Mouse (Mus musculus) kidney, embryonic 14.5 days (tissue): ENCODE measurements around the gene Tdgf1. TPM values are rescaled to one million over a fixed set of nuclear protein-coding genes. Genes with fewer than 3 reads are reported as not detected.

Experiments used
- ATAC-seq: fragments of 200-750 bp; cut with Nextera tagmentation; 2 replicates; pipeline ENCODE4 v1.8.0; 2017; ENCODE audit warnings: moderate number of reproducible peaks, mild to moderate bottlenecking, moderate TSS enrichment, moderate library complexity; ENCODE audit not compliant: low FRiP score, low TSS enrichment
- H3K27ac ChIP-seq: fragments of 300-500 bp; sonication (generic); 2 replicates; pipeline ENCODE4 v1.5.1; 2014; ENCODE audit warnings: low read depth, mild to moderate bottlenecking, low read length, moderate library complexity, mixed read lengths
- H3K27me3 ChIP-seq: fragments of 300-500 bp; sonication (generic); 2 replicates; pipeline ENCODE4 v1.6.1; 2014; ENCODE audit warnings: mild to moderate bottlenecking, low read length; ENCODE audit not compliant: control insufficient read depth, insufficient read depth
- H3K36me3 ChIP-seq: fragments of 300-500 bp; sonication (generic); 2 replicates; pipeline ENCODE4 v1.6.1; 2014; ENCODE audit warnings: low read length, mixed read lengths; ENCODE audit not compliant: control insufficient read depth, insufficient read depth
- H3K4me1 ChIP-seq: fragments of 300-500 bp; sonication (generic); 2 replicates; pipeline ENCODE4 v1.6.1; 2014; ENCODE audit warnings: low read length, mixed read lengths; ENCODE audit not compliant: control insufficient read depth, insufficient read depth
- H3K4me2 ChIP-seq: fragments of 300-500 bp; sonication (generic); replicated peaks from 2 replicates; pipeline ENCODE4 v1.6.1; 2014; ENCODE audit warnings: low read depth, mild to moderate bottlenecking, low read length
- H3K4me3 ChIP-seq: fragments of 300-500 bp; sonication (generic); 2 replicates; pipeline ENCODE4 v1.5.1; 2014; ENCODE audit warnings: mild to moderate bottlenecking, low read length
- H3K9ac ChIP-seq: fragments of 300-500 bp; sonication (generic); 2 replicates; pipeline ENCODE4 v1.6.1; 2014; ENCODE audit warnings: low read depth, mild to moderate bottlenecking, low read length, moderate library complexity
- H3K9me3 ChIP-seq: fragments of 300-500 bp; sonication (generic); 2 replicates; pipeline ENCODE4 v1.6.1; 2016; ENCODE audit warnings: low read length; ENCODE audit not compliant: control insufficient read depth
- WGBS: fragments of 180-500 bp; shearing (Covaris S2); extraction: QIAGEN DNeasy Blood & Tissue Kit; methylation state at CpG from one replicate; pipeline ENCODE4 v1.1.7; 2014; 5-methylcytosine and 5-hydroxymethylcytosine counted together
- polyA plus RNA-seq: library from polyadenylated mRNA; unstranded; fragments of >200 nt; fragmentation: Nextera tagmentation; extraction: Ambion mirVana; gene quantifications from 2 replicates; pipeline ENCODE4 v1.2.1, GENCODE M21; 2014

Tdgf1 gene
- polyA plus RNA-seq, 1 experiment from 2014 or later, result not detected

DNA sequence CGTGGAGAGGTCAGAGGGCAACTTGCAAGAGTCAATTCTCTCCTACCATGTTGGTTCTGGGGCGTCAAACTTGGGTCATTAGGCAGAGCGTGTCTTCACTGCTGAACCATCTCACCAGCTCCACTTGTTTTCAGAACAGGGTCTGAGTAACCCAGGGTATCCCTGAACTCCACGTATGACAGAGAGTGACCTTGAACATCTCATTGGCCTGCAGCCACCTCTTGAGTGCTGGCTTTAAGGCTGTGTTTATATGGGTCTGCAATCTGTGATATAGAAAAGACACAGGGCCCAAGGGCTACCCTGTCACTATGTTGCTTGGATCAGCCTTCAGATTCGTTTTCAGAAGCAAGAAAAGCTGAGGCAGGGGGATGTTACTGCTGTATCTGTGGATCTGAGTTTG, 13.7 kb upstream of the Tdgf1 start:
- no peak for ATAC-seq
- H3K27ac ChIP-seq, result no peak overlapping the region
- 81% methylated on average over 5 of the region's 5 CpGs for WGBS

DNA sequence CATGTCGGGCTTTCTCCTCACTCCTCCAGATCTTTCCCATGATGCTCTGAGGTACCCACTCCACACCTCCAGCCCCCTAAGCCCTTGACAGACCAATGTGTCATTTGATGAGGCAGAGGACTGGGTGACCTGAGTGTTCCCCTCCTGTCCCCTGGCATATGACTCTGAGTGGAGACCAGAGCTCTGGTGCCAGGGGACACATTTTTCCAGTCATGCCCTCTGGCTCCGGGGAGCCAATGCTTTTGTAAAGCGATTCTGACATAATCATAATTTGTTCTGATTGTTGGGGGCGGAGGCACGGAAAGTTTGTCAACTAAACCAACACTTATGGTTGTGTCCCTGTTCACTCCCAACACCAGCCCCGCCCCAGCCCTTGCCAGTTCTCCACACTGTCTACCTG, 10.0 kb upstream of the Tdgf1 start:
- H3K9ac ChIP-seq, result no peak overlapping the region
- no peak overlapping the region for H3K4me2 ChIP-seq
- no peaks in the 10 kb centered on the region for H3K36me3 ChIP-seq
- H3K4me3 ChIP-seq, result no peak overlapping the region
- H3K27ac ChIP-seq, result no peak overlapping the region
- 82% methylated on average over 6 of the region's 6 CpGs for WGBS
- H3K27me3 ChIP-seq, result peaks cover 8% of the 10 kb centered on the region; the same call in 1 of the 2 replicates
- ATAC-seq, result no peak
- H3K4me1 ChIP-seq, result no peaks in the 10 kb centered on the region
- H3K9me3 ChIP-seq, result no peaks in the 10 kb centered on the region

More for the DNA sequence above, 13.7 kb upstream of the Tdgf1 start:
- no peaks in the 10 kb centered on the region for H3K4me1 ChIP-seq
- no peak overlapping the region for H3K4me3 ChIP-seq
- peaks cover 4% of the 10 kb centered on the region; the same call in 1 of the 2 replicates for H3K27me3 ChIP-seq
- no peak overlapping the region for H3K9ac ChIP-seq
- H3K9me3 ChIP-seq, result no peaks in the 10 kb centered on the region
- no peaks in the 10 kb centered on the region for H3K36me3 ChIP-seq
- H3K4me2 ChIP-seq, result no peak overlapping the region

DNA sequence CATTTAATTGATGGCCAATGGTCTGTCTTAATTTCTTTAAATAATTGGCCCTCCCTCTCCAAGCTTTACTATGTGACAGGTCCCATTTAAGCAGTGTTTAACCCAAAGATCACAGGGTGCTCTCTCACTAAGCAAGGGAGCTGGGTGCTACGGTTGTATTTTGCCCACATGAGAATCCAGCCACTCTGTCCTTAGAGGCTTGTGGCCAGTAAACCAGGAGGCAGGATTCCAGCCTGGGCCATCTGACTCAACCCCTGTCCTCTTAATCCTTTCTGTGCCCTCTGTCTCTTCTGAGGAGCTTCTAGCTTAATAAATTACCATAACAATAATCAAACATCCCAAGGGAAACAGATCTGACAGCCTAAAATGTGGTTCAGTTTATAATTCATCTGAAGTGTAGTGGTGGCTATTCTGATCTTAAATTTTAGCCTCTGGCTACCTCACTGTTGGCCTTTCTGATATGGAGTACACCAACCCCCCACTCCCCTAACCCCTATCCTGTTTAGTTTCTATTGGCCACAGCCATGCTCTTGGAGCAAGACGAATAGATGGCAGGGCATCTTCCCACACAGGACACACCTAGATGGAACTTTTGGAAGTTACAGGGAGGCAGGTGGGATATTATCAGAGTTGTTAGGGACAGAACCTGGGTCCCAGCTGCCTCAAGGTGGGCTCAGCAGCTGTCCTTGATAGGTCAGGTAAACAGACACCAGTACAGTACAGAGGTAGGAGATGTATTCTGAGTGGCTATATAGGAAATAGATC, 8.9 kb upstream of the Tdgf1 start:
- Histone ChIP-seq H3K4me3 (no peak overlapping the region), H3K27me3 (peaks cover 8% of the 10 kb centered on the region; the same call in 1 of the 2 replicates), H3K9me3 (no peaks in the 10 kb centered on the region), H3K4me1 (no peaks in the 10 kb centered on the region), H3K36me3 (no peaks in the 10 kb centered on the region), H3K27ac (no peak overlapping the region), H3K4me2 (no peak overlapping the region), H3K9ac (no peak overlapping the region)
- 54% methylated on average over 2 of the region's 2 CpGs for WGBS
- ATAC-seq, result no peak

DNA sequence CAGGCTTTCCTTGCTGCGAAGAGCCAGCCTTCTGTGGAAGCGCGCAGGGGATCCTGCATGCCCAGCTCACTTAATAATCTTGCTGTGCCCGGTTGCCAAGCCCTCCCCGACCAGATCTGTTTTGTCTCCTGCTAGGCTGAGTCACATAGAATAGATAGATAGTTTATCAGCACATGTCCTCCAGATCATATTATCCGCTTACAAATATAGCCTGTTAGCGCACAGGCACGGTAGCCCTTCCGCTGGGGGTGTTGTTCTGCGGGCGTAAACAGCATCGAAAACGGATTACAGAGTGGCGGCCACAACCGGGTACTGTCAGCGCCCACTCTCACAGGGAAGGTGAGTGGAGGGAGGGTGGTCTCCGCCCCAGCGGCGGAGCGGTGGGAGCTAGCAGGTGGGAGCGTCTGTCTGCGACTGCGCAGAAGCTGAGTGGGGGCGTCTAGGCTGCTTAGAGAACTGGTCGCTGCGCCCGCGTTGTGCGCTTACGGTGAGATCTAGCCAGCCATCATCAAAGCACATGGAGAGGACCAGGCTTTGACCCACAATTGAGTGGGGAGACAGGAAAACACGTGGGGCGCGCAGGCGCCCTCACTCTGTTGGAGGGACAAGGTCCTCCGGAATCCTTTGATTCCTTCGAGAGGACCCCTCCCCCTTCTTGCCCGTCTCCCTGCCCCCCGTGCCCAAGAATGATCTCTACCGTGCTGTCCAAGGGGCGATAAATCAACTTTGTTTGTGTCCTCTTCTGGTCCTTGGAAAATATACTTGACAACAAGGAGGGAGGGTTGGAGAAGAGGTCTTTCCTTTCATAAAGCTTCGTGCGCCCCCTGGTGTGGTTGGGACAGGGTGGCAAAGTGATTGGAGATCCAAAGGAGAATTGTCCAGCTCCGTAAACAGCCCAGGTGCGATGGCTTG, 7.8 kb upstream of the Tdgf1 start:
- WGBS, result under 1% methylated on average over 44 of the region's 44 CpGs
- H3K9me3 ChIP-seq, result no peaks in the 10 kb centered on the region
- H3K27ac ChIP-seq, result no peak overlapping the region
- peak overlapping the region; percentile 87 for H3K4me2 ChIP-seq
- peak overlapping the region; percentile 51 for H3K9ac ChIP-seq
- H3K27me3 ChIP-seq, result peaks cover 8% of the 10 kb centered on the region; the same call in 1 of the 2 replicates
- peak; percentile 78 for ATAC-seq
- H3K36me3 ChIP-seq, result no peaks in the 10 kb centered on the region
- no peaks in the 10 kb centered on the region for H3K4me1 ChIP-seq
- peak overlapping the region; percentile 48 for H3K4me3 ChIP-seq

DNA sequence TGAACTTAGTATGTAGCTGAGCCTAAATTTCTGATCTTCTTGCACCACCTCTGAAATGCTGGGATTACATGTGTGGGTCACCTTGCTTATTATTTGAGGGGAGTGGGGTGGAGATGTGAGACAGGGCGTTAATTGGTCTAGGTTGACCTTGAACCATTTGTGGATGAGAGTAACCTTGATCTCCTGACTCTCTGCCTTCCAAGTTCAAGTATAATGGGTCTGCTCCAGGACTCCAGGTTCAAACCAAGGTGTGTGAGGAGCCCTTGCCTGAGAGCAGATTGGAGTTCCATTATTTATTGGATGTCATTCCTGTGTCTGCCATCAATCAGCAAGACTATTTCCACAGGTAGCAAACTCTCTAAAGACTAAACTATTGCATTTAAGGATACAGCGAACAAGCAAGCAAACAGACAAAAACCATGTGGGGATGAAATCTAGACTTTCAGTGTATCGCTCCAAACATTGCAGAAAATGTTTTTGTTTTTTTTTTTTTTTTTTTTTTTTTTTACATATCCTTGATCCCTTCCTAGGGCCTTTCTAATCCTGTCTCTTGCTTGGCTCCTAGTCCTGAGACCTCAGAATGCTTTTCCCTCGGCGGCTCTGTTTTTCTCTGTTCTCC, 7.1 kb upstream of the Tdgf1 start:
- WGBS, result 44% methylated on average over 5 of the region's 5 CpGs
- H3K4me2 ChIP-seq, result peak overlapping the region; percentile 87
- peaks cover 10% of the 10 kb centered on the region; the same call in 1 of the 2 replicates for H3K27me3 ChIP-seq
- no peak overlapping the region for H3K9ac ChIP-seq
- no peak for ATAC-seq
- H3K9me3 ChIP-seq, result no peaks in the 10 kb centered on the region
- no peaks in the 10 kb centered on the region for H3K36me3 ChIP-seq
- no peak overlapping the region for H3K27ac ChIP-seq
- H3K4me3 ChIP-seq, result peak overlapping the region; percentile 48
- H3K4me1 ChIP-seq, result no peaks in the 10 kb centered on the region

DNA sequence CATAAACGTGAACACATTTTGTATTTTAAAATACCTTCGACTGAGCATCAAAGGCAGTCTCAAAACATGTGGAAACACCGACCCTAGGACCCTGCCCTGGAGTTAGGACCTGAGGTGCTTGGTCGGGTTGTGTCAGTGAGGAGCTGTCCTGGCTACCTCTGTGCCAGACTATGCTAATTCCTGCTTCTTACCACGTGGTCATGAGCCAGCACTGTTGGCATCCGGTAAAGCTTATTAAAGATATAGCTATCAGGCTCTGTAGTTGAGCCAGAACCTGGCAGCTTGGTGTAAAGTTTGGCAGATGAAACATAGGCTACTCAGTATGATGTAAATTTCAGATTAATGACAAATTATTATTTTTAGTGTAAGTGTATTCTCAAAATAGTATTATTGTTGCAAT, 6.4 kb upstream of the Tdgf1 start:
- no peaks in the 10 kb centered on the region for H3K4me1 ChIP-seq
- no peaks in the 10 kb centered on the region for H3K9me3 ChIP-seq
- no peak overlapping the region for H3K9ac ChIP-seq
- H3K4me3 ChIP-seq, result no peak overlapping the region
- no peaks in the 10 kb centered on the region for H3K36me3 ChIP-seq
- 67% methylated on average over 6 of the region's 6 CpGs for WGBS
- H3K27ac ChIP-seq, result no peak overlapping the region
- no peak overlapping the region for H3K4me2 ChIP-seq
- ATAC-seq, result no peak
- H3K27me3 ChIP-seq, result peaks cover 16% of the 10 kb centered on the region

DNA sequence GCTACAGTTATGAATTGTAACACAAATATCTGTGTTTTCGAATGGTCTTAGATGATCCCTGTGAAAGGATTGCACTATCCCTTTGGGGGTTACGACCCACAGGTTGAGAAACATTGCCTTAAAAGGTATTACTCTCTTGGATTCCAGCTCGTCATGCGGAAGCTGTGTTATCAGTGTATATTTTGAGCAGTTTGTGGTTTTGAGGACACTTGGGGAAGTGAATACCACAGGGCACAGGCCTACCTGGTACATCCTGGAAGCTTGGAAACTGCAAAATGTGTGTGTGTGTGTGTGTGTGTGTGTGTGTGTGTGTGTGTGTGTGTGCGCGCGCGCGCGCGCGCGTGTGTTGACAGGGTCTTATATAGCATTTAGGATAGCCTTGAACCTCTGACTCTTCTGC, 5.9 kb upstream of the Tdgf1 start:
- ATAC-seq, result no peak
- no peaks in the 10 kb centered on the region for H3K9me3 ChIP-seq
- H3K4me3 ChIP-seq, result no peak overlapping the region
- H3K27me3 ChIP-seq, result peaks cover 21% of the 10 kb centered on the region
- 98% methylated on average over 13 of the region's 13 CpGs for WGBS
- no peak overlapping the region for H3K4me2 ChIP-seq
- no peak overlapping the region for H3K27ac ChIP-seq
- H3K9ac ChIP-seq, result no peak overlapping the region
- no peaks in the 10 kb centered on the region for H3K4me1 ChIP-seq
- no peaks in the 10 kb centered on the region for H3K36me3 ChIP-seq

DNA sequence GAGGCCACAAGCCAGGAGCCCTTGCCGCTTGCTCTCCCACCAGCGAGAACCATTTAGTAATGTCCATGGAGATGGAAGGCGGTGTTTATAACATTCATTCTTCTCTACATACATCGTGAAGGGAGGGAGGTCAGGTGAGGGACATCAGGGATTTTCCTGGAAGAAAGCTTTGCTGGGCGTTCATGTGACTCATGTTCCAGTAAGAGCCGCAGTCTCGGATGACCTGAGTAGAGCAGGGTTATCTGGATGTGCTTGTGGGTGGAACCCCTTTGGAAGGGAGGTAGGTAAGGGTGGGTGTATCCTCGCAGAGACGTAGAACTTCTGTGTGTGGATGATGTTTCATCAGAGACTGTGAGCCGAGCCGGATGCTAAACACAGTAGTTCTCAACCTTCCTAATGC, 5.4 kb upstream of the Tdgf1 start, which contains the start of gene Lrrc2:
TSS of gene Lrrc2 (plus strand) at position 149 of the 400 bp plus-strand sequence.
- no peak within 1 kb of the TSS for H3K9ac ChIP-seq
- H3K27ac ChIP-seq, result no peak within 1 kb of the TSS
- H3K9me3 ChIP-seq, result no peaks in the 10 kb centered on the region
- no peak for ATAC-seq
- H3K27me3 ChIP-seq, result peaks cover 26% of the 10 kb centered on the region
- 80% methylated on average over 11 of the region's 11 CpGs for whole genome bisulfite sequencing
- H3K4me3 ChIP-seq, result no peak within 1 kb of the TSS
- no peaks in the 10 kb centered on the region for H3K36me3 ChIP-seq
- H3K4me2 ChIP-seq, result no peak within 1 kb of the TSS
- H3K4me1 ChIP-seq, result 0 out of 2 replicates have a peak, but pooled peaks cover 2% of the 10 kb centered on the region
